Mouse (Mus musculus) liver, embryonic 14.5 days (tissue): ENCODE results near the gene Cpne5. TPM values are rescaled to one million over a fixed set of nuclear protein-coding genes. Genes with fewer than 3 reads are reported as not detected.
"Not testable (repeated sequence)": the region's sequence is repeated elsewhere in the genome, so short reads cannot be mapped to it uniquely, and the experiment has no call there.

ENCODE experiments used
- ATAC-seq: fragments of 200-750 bp; cut with Nextera tagmentation; 2 replicates; pipeline ENCODE4 v1.8.0; 2017; ENCODE audit warnings: moderate number of reproducible peaks, mild to moderate bottlenecking, moderate library complexity; ENCODE audit not compliant: insufficient read depth
- DNase-seq, 3 experiments: peaks; one replicate each; pipeline ENCODE4 v3.0.0-alpha.2; 2012 to 2013; ENCODE audit warnings: low read depth in 3 of 3, low spot score in 3 of 3
- H3K27ac ChIP-seq: fragments of 300-500 bp; sonication (generic); 2 replicates; pipeline ENCODE4 v1.5.1; 2014; ENCODE audit warnings: moderate library complexity, mild to moderate bottlenecking, control low read depth, inconsistent platforms
- H3K27me3 ChIP-seq: fragments of 300-500 bp; sonication (generic); 2 replicates; pipeline ENCODE4 v1.6.1; 2014; ENCODE audit warnings: mild to moderate bottlenecking, low read length, moderate library complexity; ENCODE audit not compliant: control insufficient read depth, insufficient read depth
- H3K36me3 ChIP-seq: fragments of 300-500 bp; sonication (generic); replicated peaks from 2 replicates; pipeline ENCODE4 v1.6.1; 2014; ENCODE audit warnings: low read depth; ENCODE audit not compliant: control insufficient read depth, insufficient read depth
- H3K4me1 ChIP-seq, 2 experiments: fragments of 200-500 bp in 1 of 2; fragments of 300-500 bp in 1 of 2; sonication (generic) in 1 of 2; replicated peaks; 2 replicates each; pipeline ENCODE4 v1.6.1; 2012 to 2014; ENCODE audit warnings: antibody characterized with exemption in 1 of 2, inconsistent platforms in 1 of 2, low read length in 1 of 2; ENCODE audit not compliant: control insufficient read depth in 2 of 2, insufficient read depth in 2 of 2
- H3K4me2 ChIP-seq: fragments of 300-500 bp; sonication (generic); 2 replicates; pipeline ENCODE4 v1.6.1; 2014; ENCODE audit warnings: low read depth, mild to moderate bottlenecking, control low read depth, moderate library complexity
- H3K4me3 ChIP-seq, 2 experiments: fragments of 200-500 bp in 1 of 2; fragments of 300-500 bp in 1 of 2; sonication (generic) in 1 of 2; 2 replicates each; pipeline ENCODE4 v1.5.1; 2012 to 2014; ENCODE audit warnings: low read depth in 2 of 2, low read length in 2 of 2, mild to moderate bottlenecking in 2 of 2, control low read depth in 1 of 2, inconsistent platforms in 1 of 2, moderate library complexity in 1 of 2; ENCODE audit not compliant: insufficient read depth in 1 of 2
- H3K9ac ChIP-seq: fragments of 300-500 bp; sonication (generic); replicated peaks from 2 replicates; pipeline ENCODE4 v1.6.1; 2014; ENCODE audit warnings: mild to moderate bottlenecking, control low read depth, moderate library complexity
- H3K9me3 ChIP-seq: fragments of 300-500 bp; sonication (generic); 2 replicates; pipeline ENCODE4 v1.6.1; 2016; ENCODE audit warnings: low read length, mixed read lengths; ENCODE audit not compliant: control insufficient read depth
- CTCF ChIP-seq: IDR thresholded peaks from 2 replicates; pipeline ENCODE4 v1.5.1; 2016; ENCODE audit warnings: antibody characterized with exemption, low read depth, control low read depth
- EP300 ChIP-seq: IDR thresholded peaks from 2 replicates; pipeline ENCODE4 v1.6.1; 2016; ENCODE audit warnings: antibody characterized with exemption, low read depth
- WGBS: fragments of 180-500 bp; shearing (Covaris S2); extraction: QIAGEN DNeasy Blood & Tissue Kit; methylation state at CpG from one replicate; pipeline ENCODE4 v1.1.7; 2014; ENCODE audit not compliant: insufficient replicate concordance; 5-methylcytosine and 5-hydroxymethylcytosine counted together
- polyA plus RNA-seq, 2 experiments: library from polyadenylated mRNA; depleted of rRNA in 1 of 2; stranded (reverse) in 1 of 2; unstranded in 1 of 2; fragments of >200 nt; fragmentation: Nextera tagmentation in 1 of 2; extraction: Ambion mirVana in 1 of 2; gene quantifications; 2 replicates each; pipeline versions ENCODE4 v1.2.1 to v1.2.3; 2012 to 2014

Gene Cpne5
- polyA plus RNA-seq, 2 experiments: 0.06 to 0.28 TPM

DNA sequence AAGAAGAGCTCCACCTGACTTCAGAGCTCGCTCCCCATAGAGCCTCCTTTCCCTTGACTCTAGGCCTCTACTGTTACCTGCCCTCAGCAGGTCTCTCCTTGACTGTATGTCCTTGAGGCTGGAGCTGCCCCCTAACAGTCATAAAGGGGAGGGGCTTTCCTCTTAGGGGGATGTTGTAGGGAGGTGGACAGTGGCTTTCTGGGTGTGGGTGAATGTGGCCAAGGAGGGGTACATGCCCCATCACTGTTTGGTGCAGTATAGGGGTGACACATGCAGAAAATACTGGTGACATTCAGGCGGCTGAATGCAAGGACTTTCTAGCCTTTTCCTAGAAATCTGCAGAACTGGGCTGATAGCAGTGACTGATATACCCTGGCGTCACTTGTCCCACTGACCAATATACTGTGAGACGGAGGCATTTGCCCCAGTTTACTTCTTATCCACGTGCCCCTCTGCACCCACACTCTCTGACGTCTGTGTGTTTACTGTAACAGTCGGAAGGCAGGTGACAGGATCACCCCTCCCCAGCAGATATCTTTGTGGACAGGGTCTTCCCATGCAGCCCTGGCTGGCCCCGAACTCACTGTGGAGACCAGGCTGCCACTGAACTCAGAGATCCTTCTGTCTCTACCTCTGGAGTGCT is 120.8 kb downstream of the Cpne5 start:
- H3K9ac ChIP-seq: no peak overlapping the region
- no peaks in the 10 kb centered on the region for H3K9me3 ChIP-seq
- no peaks in the 10 kb centered on the region for H3K27me3 ChIP-seq
- TF ChIP-seq CTCF (no peak), EP300 (no peak)
- ATAC-seq: no peak
- H3K36me3 ChIP-seq: no peaks in the 10 kb centered on the region
- WGBS: 35% methylated on average over 8 of the region's 8 CpGs
- no peak overlapping the region for H3K4me3 ChIP-seq
- no peaks in the 10 kb centered on the region; a peak in 1 of 4 replicates for H3K4me1 ChIP-seq
- H3K27ac ChIP-seq: no peak overlapping the region
- H3K4me2 ChIP-seq: no peak overlapping the region
- no peak for DNase-seq

DNA sequence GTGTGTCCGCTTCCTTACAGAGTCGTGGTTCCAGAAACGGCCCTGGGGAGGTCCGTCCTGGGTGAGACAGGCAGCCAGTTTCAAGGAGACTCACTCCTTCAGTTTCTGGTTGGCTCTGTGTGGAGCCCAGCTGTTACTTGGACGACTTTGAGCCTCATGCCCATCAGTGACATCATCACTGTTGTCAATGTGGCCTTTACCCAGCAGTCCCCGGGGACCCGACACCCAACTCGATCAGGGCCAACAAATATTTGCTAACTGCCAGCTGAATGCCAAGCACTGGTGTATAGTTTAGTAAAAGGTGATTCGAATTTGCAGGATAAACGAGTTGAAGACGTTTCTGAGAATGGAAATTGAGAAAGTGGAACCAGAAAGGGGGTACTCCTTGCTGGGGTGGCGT is 121.9 kb downstream of the Cpne5 start:
- H3K4me1 ChIP-seq: peaks cover 0 to 2% of the 10 kb centered on the region in 2 experiments; a peak in 1 of 4 replicates
- 0 out of 2 replicates have a peak overlapping the region, but pooled peaks have one; percentile 24 for H3K4me2 ChIP-seq
- 0 out of 4 replicates have a peak overlapping the region, but pooled peaks of 1 of the 2 experiments have one; percentile 10 for H3K4me3 ChIP-seq
- DNase-seq: no peak
- 50% methylated on average over 12 of the region's 12 CpGs for WGBS
- no peak for TF ChIP-seq CTCF
- no peak for TF ChIP-seq EP300
- H3K9me3 ChIP-seq: no peaks in the 10 kb centered on the region
- H3K36me3 ChIP-seq: no peaks in the 10 kb centered on the region
- ATAC-seq: no peak
- no peak overlapping the region for H3K27ac ChIP-seq
- H3K27me3 ChIP-seq: no peaks in the 10 kb centered on the region
- H3K9ac ChIP-seq: no peak overlapping the region

DNA sequence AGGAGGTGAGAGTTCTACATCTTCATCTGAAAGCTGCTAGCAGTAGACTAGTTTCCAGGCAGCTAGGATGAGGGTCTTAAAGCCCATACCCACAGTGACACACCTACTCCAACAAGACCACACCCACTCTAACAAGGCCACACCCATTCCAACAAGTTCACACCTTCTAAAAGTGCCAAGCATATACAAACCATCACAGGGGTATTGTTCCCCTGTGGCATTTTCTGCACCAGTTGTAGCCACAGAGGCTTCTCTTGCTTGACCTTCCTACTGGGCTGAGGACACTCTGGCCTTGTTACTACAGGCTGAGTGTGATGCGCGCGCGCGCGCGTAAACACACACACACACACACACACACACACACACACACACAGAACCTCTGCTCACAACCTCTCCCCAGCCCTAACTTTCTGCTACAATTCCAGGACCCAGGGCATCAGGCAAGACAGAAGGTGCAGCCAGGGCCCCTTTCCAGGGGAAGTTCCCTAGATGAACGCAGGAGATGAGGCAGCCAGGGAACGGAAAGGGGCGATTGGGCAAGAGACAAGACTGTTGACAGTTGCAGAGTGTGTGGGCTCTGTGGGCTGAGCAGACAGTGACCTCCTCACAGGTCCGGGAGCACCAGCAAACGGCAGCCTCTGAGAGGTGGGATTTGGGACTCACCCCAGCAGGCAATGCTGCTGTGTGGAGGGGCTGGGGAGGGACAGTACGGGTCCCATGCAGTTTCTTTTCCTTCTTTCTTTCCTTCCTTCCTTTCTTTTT is 124.2 kb downstream of the Cpne5 start, which contains the start of gene Rab44:
TSS of gene Rab44 (plus strand) at position 555 of the 762 bp plus-strand sequence.
- H3K9ac ChIP-seq: no peak within 1 kb of the TSS
- H3K4me1 ChIP-seq: peaks cover 0 to 2% of the 10 kb centered on the region in 2 experiments; a peak in 1 of 4 replicates
- no peak within 1 kb of the TSS for H3K27ac ChIP-seq
- H3K4me2 ChIP-seq: 0 out of 2 replicates have a peak within 1 kb of the TSS, but pooled peaks have one; percentile 9
- ATAC-seq (no peak), DNase-seq (no peak)
- 46% methylated on average over 13 of the region's 13 CpGs for WGBS
- peak within 1 kb of the TSS in 1 of 2 experiments; percentile 25; a peak in 1 of 4 replicates for H3K4me3 ChIP-seq
- H3K9me3 ChIP-seq: no peaks in the 10 kb centered on the region
- no peaks in the 10 kb centered on the region for H3K27me3 ChIP-seq
- TF ChIP-seq CTCF: no peak
- no peak for TF ChIP-seq EP300
- no peaks in the 10 kb centered on the region for H3K36me3 ChIP-seq

DNA sequence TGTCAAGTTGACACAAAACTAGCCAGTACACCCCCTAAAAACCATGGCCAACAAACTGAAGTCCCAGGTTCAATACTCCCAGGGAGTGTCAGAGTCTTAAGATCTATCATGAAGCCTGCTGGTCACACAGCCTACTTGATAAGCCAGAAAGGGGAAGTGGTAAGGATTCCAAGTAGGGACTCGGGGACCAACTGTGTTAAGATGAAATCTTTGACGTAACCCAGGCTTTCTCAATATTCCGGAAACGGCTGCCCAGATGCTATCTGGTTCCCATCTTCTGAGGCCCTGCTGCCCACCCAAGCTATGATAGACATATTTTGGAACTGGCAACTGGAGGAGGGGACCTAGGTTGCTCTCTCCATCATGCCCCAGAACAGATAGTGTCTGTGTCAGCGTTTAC is 126.6 kb downstream of the Cpne5 start:
- no peak overlapping the region for H3K4me3 ChIP-seq
- no peaks in the 10 kb centered on the region for H3K36me3 ChIP-seq
- no peak overlapping the region for H3K27ac ChIP-seq
- no peak overlapping the region for H3K9ac ChIP-seq
- no peak for ATAC-seq
- H3K4me2 ChIP-seq: no peak overlapping the region
- WGBS: 13% methylated on average over 5 of the region's 5 CpGs
- no peaks in the 10 kb centered on the region for H3K27me3 ChIP-seq
- H3K4me1 ChIP-seq: peaks cover 0 to 2% of the 10 kb centered on the region in 2 experiments; a peak in 1 of 4 replicates
- H3K9me3 ChIP-seq: no peaks in the 10 kb centered on the region
- TF ChIP-seq CTCF: no peak
- TF ChIP-seq EP300: no peak
- DNase-seq: peak in 1 of 3 experiments; percentile 31

DNA sequence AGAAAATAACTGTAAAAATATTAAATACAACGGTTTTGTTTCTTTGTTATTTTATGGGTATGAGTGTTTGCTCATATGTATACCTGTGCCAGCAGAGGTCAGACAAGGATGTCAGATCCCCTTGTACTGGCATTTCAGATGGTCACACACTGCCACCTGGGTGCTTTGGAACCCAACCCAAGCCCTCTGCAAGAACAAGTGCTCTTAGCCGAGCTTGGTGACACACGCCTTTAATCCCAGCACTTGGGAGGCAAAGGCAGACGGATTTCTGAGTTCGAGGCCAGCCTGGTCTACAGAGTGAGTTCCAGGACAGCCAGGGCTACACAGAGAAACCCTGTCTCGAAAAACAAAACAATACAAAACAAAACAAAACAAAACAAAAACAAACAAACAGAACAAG is 127.6 kb downstream of the Cpne5 start:
- WGBS: 51% methylated on average over 6 of the region's 6 CpGs
- DNase-seq, ATAC-seq, H3K36me3 ChIP-seq, H3K9me3 ChIP-seq, H3K4me1 ChIP-seq, H3K27me3 ChIP-seq, H3K4me3 ChIP-seq, H3K9ac ChIP-seq, H3K4me2 ChIP-seq, H3K27ac ChIP-seq: not testable (repeated sequence)

Other genes with a start within 250 kb of the Cpne5 start
- 24.5 and 31.8 TPM in 2 replicates for gene Stk38, start 230.2 kb downstream of the Cpne5 start, polyA plus RNA-seq (2012; rRNA removed)
- 29.2 and 32.7 TPM in 2 replicates for gene Stk38, start 230.2 kb downstream of the Cpne5 start, polyA plus RNA-seq (2014; fragmentation: Nextera tagmentation; extraction: Ambion mirVana)
- gene Srsf3, start 205.5 kb downstream of the Cpne5 start, polyA plus RNA-seq (2012; rRNA removed): 91.1 and 123 TPM in 2 replicates
- 269 and 272 TPM in 2 replicates for gene Srsf3, start 205.5 kb downstream of the Cpne5 start, polyA plus RNA-seq (2014; fragmentation: Nextera tagmentation; extraction: Ambion mirVana)
- gene Cdkn1a, start 147.2 kb downstream of the Cpne5 start, polyA plus RNA-seq (2012; rRNA removed): 2.6 and 3.0 TPM in 2 replicates
- 6.5 and 7.0 TPM in 2 replicates for gene Cdkn1a, start 147.2 kb downstream of the Cpne5 start, polyA plus RNA-seq (2014; fragmentation: Nextera tagmentation; extraction: Ambion mirVana)
- gene Rab44, start 124.0 kb downstream of the Cpne5 start, polyA plus RNA-seq (2012; rRNA removed): 11.5 and 12.8 TPM in 2 replicates
- 3.7 and 4.1 TPM in 2 replicates for gene Rab44, start 124.0 kb downstream of the Cpne5 start, polyA plus RNA-seq (2014; fragmentation: Nextera tagmentation; extraction: Ambion mirVana)
- gene Ppil1, start 26.0 kb upstream of the Cpne5 start, polyA plus RNA-seq (2012; rRNA removed): 46.2 and 47.9 TPM in 2 replicates
- 84.7 and 87.3 TPM in 2 replicates for gene Ppil1, start 26.0 kb upstream of the Cpne5 start, polyA plus RNA-seq (2014; fragmentation: Nextera tagmentation; extraction: Ambion mirVana)
- 26.1 and 27.4 TPM in 2 replicates for gene BC004004, start 30.6 kb upstream of the Cpne5 start, polyA plus RNA-seq (2012; rRNA removed)
- gene BC004004, start 30.6 kb upstream of the Cpne5 start, polyA plus RNA-seq (2014; fragmentation: Nextera tagmentation; extraction: Ambion mirVana): 57.7 and 58.1 TPM in 2 replicates
- 0.90 and 0.97 TPM in 2 replicates for gene Pi16, start 79.5 kb upstream of the Cpne5 start, polyA plus RNA-seq (2012; rRNA removed)
- 0.39 and 0.52 TPM in 2 replicates for gene Pi16, start 79.5 kb upstream of the Cpne5 start, polyA plus RNA-seq (2014; fragmentation: Nextera tagmentation; extraction: Ambion mirVana)
- 61.1 and 69.0 TPM in 2 replicates for gene Mtch1, start 109.8 kb upstream of the Cpne5 start, polyA plus RNA-seq (2012; rRNA removed)
- gene Mtch1, start 109.8 kb upstream of the Cpne5 start, polyA plus RNA-seq (2014; fragmentation: Nextera tagmentation; extraction: Ambion mirVana): 54.3 and 64.3 TPM in 2 replicates
- gene Fgd2, start 122.7 kb upstream of the Cpne5 start, polyA plus RNA-seq (2012; rRNA removed): 8.5 and 8.6 TPM in 2 replicates
- 3.8 and 4.0 TPM in 2 replicates for gene Fgd2, start 122.7 kb upstream of the Cpne5 start, polyA plus RNA-seq (2014; fragmentation: Nextera tagmentation; extraction: Ambion mirVana)